Mouse (Mus musculus) neural tube, embryonic 11.5 days (tissue): ENCODE results near the gene Arhgap40. TPM values are rescaled to one million over a fixed set of nuclear protein-coding genes. Genes with fewer than 3 reads are reported as not detected.
A peak's percentile ranks its signal among the peaks of the same experiment; 100 is the strongest.

Source experiments
- ATAC-seq: fragments of 200-750 bp; cut with Nextera tagmentation; 2 replicates; pipeline ENCODE4 v1.8.0; 2017; ENCODE audit warnings: moderate number of reproducible peaks, mild to moderate bottlenecking, moderate TSS enrichment, moderate library complexity; ENCODE audit not compliant: insufficient read depth, low FRiP score, low TSS enrichment
- DNase-seq: peaks from one replicate; pipeline ENCODE4 v3.0.0-alpha.2; 2015; ENCODE audit warnings: low spot score
- H3K27ac ChIP-seq: fragments of 300-500 bp; sonication (generic); 2 replicates; pipeline ENCODE4 v1.5.1; 2014; ENCODE audit warnings: low read depth, mild to moderate bottlenecking, low read length
- H3K27me3 ChIP-seq: fragments of 300-500 bp; sonication (generic); 2 replicates; pipeline ENCODE4 v1.6.1; 2014; ENCODE audit warnings: mild to moderate bottlenecking, low read length, mixed read lengths; ENCODE audit not compliant: control insufficient read depth, insufficient read depth
- H3K36me3 ChIP-seq: fragments of 300-500 bp; sonication (generic); 2 replicates; pipeline ENCODE4 v1.6.1; 2014; ENCODE audit warnings: mild to moderate bottlenecking, low read length, moderate library complexity, mixed read lengths; ENCODE audit not compliant: control insufficient read depth, insufficient read depth
- H3K4me1 ChIP-seq: fragments of 300-500 bp; sonication (generic); 2 replicates; pipeline ENCODE4 v1.6.1; 2014; ENCODE audit warnings: low read length, mixed read lengths; ENCODE audit not compliant: control insufficient read depth, insufficient read depth
- H3K4me2 ChIP-seq: fragments of 300-500 bp; sonication (generic); 2 replicates; pipeline ENCODE4 v1.6.1; 2014; ENCODE audit warnings: low read depth, mild to moderate bottlenecking, moderate library complexity
- H3K4me3 ChIP-seq: fragments of 300-500 bp; sonication (generic); 2 replicates; pipeline ENCODE4 v1.5.1; 2014; ENCODE audit warnings: low read depth, low read length
- H3K9ac ChIP-seq: fragments of 300-500 bp; sonication (generic); 2 replicates; pipeline ENCODE4 v1.6.1; 2014; ENCODE audit warnings: mild to moderate bottlenecking, low read length
- H3K9me3 ChIP-seq: fragments of 300-500 bp; sonication (generic); 2 replicates; pipeline ENCODE4 v1.6.1; 2016; ENCODE audit warnings: low read length; ENCODE audit not compliant: control insufficient read depth
- WGBS: fragments of 180-500 bp; shearing (Covaris S2); extraction: QIAGEN DNeasy Blood & Tissue Kit; methylation state at CpG from one replicate; pipeline ENCODE4 v1.1.7; 2014; 5-methylcytosine and 5-hydroxymethylcytosine counted together
- polyA plus RNA-seq: library from polyadenylated mRNA; unstranded; fragments of >200 nt; fragmentation: Nextera tagmentation; extraction: Ambion mirVana; gene quantifications from 2 replicates; pipeline ENCODE4 v1.2.1, GENCODE M21; 2014

The Arhgap40 gene
- polyA plus RNA-seq, 1 experiment from 2014 or later, result not detected

GRCm38 (mm10) chr2:158556750-158557149, 44.2 kb downstream of the Arhgap40 start:
- Histone ChIP-seq H3K36me3 (no peaks in the 10 kb centered on the region), H3K4me1 (0 out of 2 replicates have a peak, but pooled peaks cover 3% of the 10 kb centered on the region), H3K4me3 (no peak overlapping the region), H3K27me3 (peaks cover 27% of the 10 kb centered on the region), H3K9ac (no peak overlapping the region), H3K9me3 (no peaks in the 10 kb centered on the region), H3K4me2 (no peak overlapping the region), H3K27ac (no peak overlapping the region)
- WGBS, result 1% methylated on average over 5 of the region's 5 CpGs
- peak; percentile 55; the same call in 1 of the 2 replicates for ATAC-seq
- peak; percentile 36 for DNase-seq

- H3K27ac ChIP-seq, result no peak overlapping the region
- no peaks in the 10 kb centered on the region for H3K9me3 ChIP-seq
- no peak overlapping the region for H3K9ac ChIP-seq
- H3K36me3 ChIP-seq, result no peaks in the 10 kb centered on the region
- peak; percentile 20 for DNase-seq
- no peak for ATAC-seq
- H3K4me3 ChIP-seq, result no peak overlapping the region
- 0 out of 2 replicates have a peak, but pooled peaks cover 3% of the 10 kb centered on the region for H3K4me1 ChIP-seq
- H3K27me3 ChIP-seq, result peaks cover 7% of the 10 kb centered on the region
- 41% methylated on average over 6 of the region's 6 CpGs for WGBS
- no peak overlapping the region for H3K4me2 ChIP-seq
Measured at GRCm38 (mm10) chr2:158559945-158560344, 47.3 kb downstream of the Arhgap40 start.

DNA sequence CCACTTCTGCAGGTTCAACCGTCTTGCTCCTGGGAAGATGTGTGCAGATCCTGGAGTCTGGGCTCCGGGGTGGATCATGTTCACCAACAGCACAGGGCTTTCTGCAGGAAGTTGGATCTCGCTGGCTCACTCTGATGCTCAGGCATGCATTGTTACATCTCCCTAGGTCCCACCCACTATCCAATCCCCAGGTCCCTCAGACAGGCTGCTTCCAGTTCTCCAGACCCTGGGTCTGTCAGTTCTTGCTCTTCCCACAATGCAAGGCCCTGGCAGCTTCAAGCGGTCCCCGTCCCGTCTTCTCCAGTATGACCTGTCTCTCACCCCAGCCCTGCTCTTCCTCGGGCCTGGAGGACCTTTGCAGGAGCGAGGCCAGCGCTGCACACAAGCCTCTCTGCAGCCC, 48.2 kb downstream of the Arhgap40 start:
- Histone ChIP-seq H3K4me2 (no peak overlapping the region), H3K9ac (no peak overlapping the region), H3K27ac (peak overlapping the region; percentile 44; the same call in 1 of the 2 replicates), H3K36me3 (no peaks in the 10 kb centered on the region), H3K4me1 (0 out of 2 replicates have a peak, but pooled peaks cover 3% of the 10 kb centered on the region), H3K9me3 (no peaks in the 10 kb centered on the region), H3K27me3 (peaks cover 10% of the 10 kb centered on the region; the same call in 1 of the 2 replicates), H3K4me3 (no peak overlapping the region)
- DNase-seq, result no peak
- ATAC-seq, result no peak
- WGBS, result 20% methylated on average over 9 of the region's 9 CpGs

DNA sequence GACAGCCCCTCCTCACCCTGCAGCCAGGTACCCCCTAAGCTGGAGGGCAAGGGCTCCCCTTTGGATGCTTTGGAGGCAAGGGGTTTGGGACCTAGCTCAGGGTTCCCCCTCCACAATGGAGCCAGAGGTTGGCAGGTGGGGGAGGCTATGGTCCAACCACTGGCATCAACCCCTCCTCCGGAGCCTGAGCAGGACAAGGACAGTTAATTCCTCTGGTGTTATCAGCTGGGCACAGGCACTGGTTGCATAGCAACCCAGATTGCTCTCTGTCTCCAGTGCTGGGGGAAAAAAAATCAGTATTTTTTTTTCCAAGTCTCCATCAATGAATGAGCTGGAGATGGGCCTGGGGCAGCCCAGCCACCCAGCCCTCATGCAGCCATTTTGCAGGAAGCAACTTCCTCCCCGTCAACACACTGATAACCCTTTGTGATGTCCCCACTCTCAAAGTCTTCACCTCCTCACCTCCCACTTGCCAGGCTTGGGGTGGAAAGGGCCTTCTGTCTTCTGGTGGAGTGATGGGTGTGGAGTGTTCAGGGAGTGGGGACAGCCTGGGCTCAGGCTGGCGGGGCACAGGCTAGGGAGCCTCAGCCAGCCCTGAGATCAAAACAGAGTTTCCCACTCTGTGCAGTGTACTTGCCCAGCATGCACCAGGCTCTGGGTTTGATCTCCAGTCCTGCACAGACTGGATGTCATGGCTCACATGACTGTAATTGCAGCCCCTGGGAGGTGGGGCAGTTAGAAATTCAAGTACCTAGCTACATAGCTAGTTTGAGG, 49.0 kb downstream of the Arhgap40 start:
- H3K9me3 ChIP-seq, result no peaks in the 10 kb centered on the region
- H3K27me3 ChIP-seq, result peaks cover 7% of the 10 kb centered on the region; the same call in 1 of the 2 replicates
- H3K27ac ChIP-seq, result peak overlapping the region; percentile 44; the same call in 1 of the 2 replicates
- no peaks in the 10 kb centered on the region for H3K36me3 ChIP-seq
- no peaks in the 10 kb centered on the region for H3K4me1 ChIP-seq
- DNase-seq, result no peak
- 57% methylated on average over 3 of the region's 3 CpGs for WGBS
- no peak overlapping the region for H3K9ac ChIP-seq
- no peak overlapping the region for H3K4me2 ChIP-seq
- ATAC-seq, result no peak
- no peak overlapping the region for H3K4me3 ChIP-seq

- DNase-seq, result peak; percentile 63
- H3K4me3 ChIP-seq, result no peak overlapping the region
- H3K9ac ChIP-seq, result no peak overlapping the region
- H3K4me2 ChIP-seq, result no peak overlapping the region
- no peaks in the 10 kb centered on the region for H3K36me3 ChIP-seq
- no peaks in the 10 kb centered on the region for H3K4me1 ChIP-seq
- H3K27ac ChIP-seq, result no peak overlapping the region
- ATAC-seq, result no peak
- 0 out of 2 replicates have a peak, but pooled peaks cover 5% of the 10 kb centered on the region for H3K27me3 ChIP-seq
- no peaks in the 10 kb centered on the region for H3K9me3 ChIP-seq
- 16% methylated on average over 13 of the region's 13 CpGs for WGBS
Measured at GRCm38 (mm10) chr2:158570421-158571081, 58.0 kb downstream of the Arhgap40 start.

DNA sequence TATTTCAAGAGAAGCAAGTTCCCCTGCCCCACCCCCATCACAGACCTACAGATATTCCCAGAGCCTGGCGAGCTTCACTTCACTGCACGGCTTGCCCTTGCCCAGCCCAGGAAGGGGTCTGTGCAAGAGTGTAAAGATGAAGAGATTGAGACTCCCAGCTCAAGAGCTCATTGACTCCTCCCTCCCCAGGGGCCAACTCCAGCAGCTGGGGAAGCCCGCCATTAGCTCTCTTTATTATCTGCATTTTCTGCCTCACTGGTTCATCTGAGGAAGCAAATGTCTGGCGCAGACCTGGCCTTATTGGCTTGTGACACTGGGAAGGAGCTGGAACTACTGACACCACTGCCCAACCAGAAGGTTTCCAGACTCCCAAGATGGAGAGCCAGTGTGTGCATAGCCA, 67.4 kb downstream of the Arhgap40 start:
- no peak overlapping the region for H3K27ac ChIP-seq
- H3K27me3 ChIP-seq, result 0 out of 2 replicates have a peak, but pooled peaks cover 2% of the 10 kb centered on the region
- H3K9me3 ChIP-seq, result no peaks in the 10 kb centered on the region
- ATAC-seq, result no peak
- whole genome bisulfite sequencing, result 41% methylated on average over 4 of the region's 4 CpGs
- H3K4me1 ChIP-seq, result 0 out of 2 replicates have a peak, but pooled peaks cover 3% of the 10 kb centered on the region
- H3K4me2 ChIP-seq, result no peak overlapping the region
- no peaks in the 10 kb centered on the region for H3K36me3 ChIP-seq
- no peak overlapping the region for H3K4me3 ChIP-seq
- DNase-seq, result peak; percentile 41
- no peak overlapping the region for H3K9ac ChIP-seq

GRCm38 (mm10) chr2:158584621-158585358, 72.2 kb downstream of the Arhgap40 start:
- Histone ChIP-seq H3K4me3 (no peak overlapping the region), H3K27me3 (0 out of 2 replicates have a peak, but pooled peaks cover 3% of the 10 kb centered on the region), H3K4me2 (no peak overlapping the region), H3K27ac (no peak overlapping the region), H3K9me3 (no peaks in the 10 kb centered on the region), H3K9ac (no peak overlapping the region), H3K4me1 (0 out of 2 replicates have a peak, but pooled peaks cover 5% of the 10 kb centered on the region), H3K36me3 (no peaks in the 10 kb centered on the region)
- peak; percentile 47 for DNase-seq
- WGBS, result 10% methylated on average over 12 of the region's 12 CpGs
- no peak for ATAC-seq

- WGBS, result 30% methylated on average over 8 of the region's 8 CpGs
- no peak overlapping the region for H3K27ac ChIP-seq
Measured at GRCm38 (mm10) chr2:158588524-158589271, 76.1 kb downstream of the Arhgap40 start.

More at GRCm38 (mm10) chr2:158588524-158589271, 76.1 kb downstream of the Arhgap40 start:
- no peak overlapping the region for H3K4me3 ChIP-seq
- DNase-seq, result no peak
- H3K27me3 ChIP-seq, result 0 out of 2 replicates have a peak, but pooled peaks cover 3% of the 10 kb centered on the region
- H3K36me3 ChIP-seq, result no peaks in the 10 kb centered on the region
- H3K9me3 ChIP-seq, result no peaks in the 10 kb centered on the region
- H3K4me2 ChIP-seq, result no peak overlapping the region
- no peak for ATAC-seq
- 0 out of 2 replicates have a peak, but pooled peaks cover 7% of the 10 kb centered on the region for H3K4me1 ChIP-seq
- H3K9ac ChIP-seq, result peak overlapping the region; percentile 4; the same call in 1 of the 2 replicates
